Comparison of ENCODE assay signal across 17 mouse cellular contexts in genomic region chr8:103693531-103693930, GRCm38 (mm10).
DNase-seq lines count a peak whose midpoint lies in the region.
"Had no signal": no experiment of that assay in that cellular context is flagged by ENCODE, and none has a peak within 500 bp of the region (broad histone marks: within the 10 kb centered on the region; RNA-seq: fewer than 3 reads in every experiment).

No protein-coding gene starts in this region.

- H3K4me3 ChIP-seq in heart, embryonic 10.5 days = no peak overlapping the region

- peak; percentile 74 for DNase-seq in heart, adult 11 months
- DNase-seq in heart, postnatal 25 days (ENCODE audit: low spot score) = no peak
- peak; percentile 54 for DNase-seq in heart, embryonic 10.5 days (ENCODE audit: low spot score)
- DNase-seq in heart, adult 18-20 months = no peak
- DNase-seq: adrenal gland, adult 2 months; adrenal gland, adult 8-10 months; adrenal gland, postnatal 10 days; adrenal gland, postnatal 14 days; adrenal gland, postnatal 25 days; adrenal gland, postnatal 36 days; B cell, adult 2 months; cerebellum, adult 11 months; cerebellum, adult 11-12 months; cerebellum, adult 18-20 months had no signal

- intact Hi-C loops in heart, postnatal 25 days (cut with DNase I) = no loop called here

- no peaks in the 10 kb centered on the region for H3K27me3 ChIP-seq in heart, embryonic 10.5 days (ENCODE audit: insufficient read depth, poor library complexity, severe bottlenecking)
- H3K27me3 ChIP-seq: CH12.LX, Patski had no signal

- H3K9me3 ChIP-seq in heart, embryonic 10.5 days = no peaks in the 10 kb centered on the region

- 86% methylated on average over 8 of the region's 8 CpGs for WGBS in heart, embryonic 10.5 days

- H3K27ac ChIP-seq in heart, embryonic 10.5 days = no peak overlapping the region

- no peaks in the 10 kb centered on the region for H3K4me1 ChIP-seq in heart, embryonic 10.5 days

- no peaks in the 10 kb centered on the region for H3K36me3 ChIP-seq in heart, embryonic 10.5 days
- H3K36me3 ChIP-seq: G1E had no signal

Comparison
In these comparisons a context has a peak if more than half of its experiments do, and no peak if none do; other contexts are left out.
1. DNase-seq: peak in heart, adult 11 months (single experiment) and heart, embryonic 10.5 days (single experiment); none in heart, postnatal 25 days (single experiment) and heart, adult 18-20 months (0 of 2).